Mouse (Mus musculus) 416B (cell line): ENCODE measurements around the gene Olfr378.

Source experiments
- DNase-seq: peaks from one replicate; pipeline ENCODE4 v3.0.0; 2011; ENCODE audit warnings: low read depth

The Olfr378 gene

DNA sequence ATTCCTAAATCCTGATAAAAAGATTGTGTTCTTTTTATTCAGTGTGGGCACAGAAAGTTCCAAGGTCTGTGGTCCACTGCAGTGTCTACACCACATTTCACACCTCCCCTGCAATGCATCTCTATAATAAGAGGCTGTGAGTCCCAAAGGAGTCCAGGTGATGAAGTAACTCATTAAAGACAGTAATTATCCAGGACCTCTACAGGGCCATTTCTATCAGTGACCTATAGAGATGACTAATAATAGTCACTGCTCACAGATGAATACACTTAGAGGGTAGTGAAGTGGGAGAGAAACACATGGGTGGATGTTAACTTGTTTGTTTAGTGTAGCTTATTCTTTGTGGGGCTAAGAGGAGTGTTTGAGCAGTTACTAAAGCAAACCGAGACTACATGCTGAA is at the start of gene Olfr378:
Gene Olfr378, minus strand, starts transcription at position 101 of the 400 bp plus-strand sequence.
- DNase-seq, result no peak

DNA sequence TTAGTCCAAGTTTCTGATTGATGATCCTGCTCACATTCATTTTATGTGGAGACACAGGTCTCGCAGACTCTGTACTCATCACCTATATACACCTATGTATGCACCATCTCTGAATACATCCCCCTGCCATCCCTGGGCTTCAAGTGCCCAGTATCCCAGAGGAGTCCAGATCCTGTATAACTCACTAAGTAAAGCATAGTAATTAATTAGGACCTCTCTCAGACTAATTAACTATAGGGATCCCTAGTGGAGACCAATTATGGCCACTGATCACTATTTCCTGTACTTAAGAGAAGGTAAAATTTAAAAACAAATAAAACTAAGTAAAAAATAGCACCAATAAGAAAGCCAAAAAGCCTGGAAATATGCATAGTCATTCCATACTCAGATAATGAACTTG is 29.1 kb upstream of the Olfr378 start, which contains the start of gene Olfr380:
Gene Olfr380, minus strand, starts transcription at position 101 of the 400 bp plus-strand sequence.
- DNase-seq, result no peak

DNA sequence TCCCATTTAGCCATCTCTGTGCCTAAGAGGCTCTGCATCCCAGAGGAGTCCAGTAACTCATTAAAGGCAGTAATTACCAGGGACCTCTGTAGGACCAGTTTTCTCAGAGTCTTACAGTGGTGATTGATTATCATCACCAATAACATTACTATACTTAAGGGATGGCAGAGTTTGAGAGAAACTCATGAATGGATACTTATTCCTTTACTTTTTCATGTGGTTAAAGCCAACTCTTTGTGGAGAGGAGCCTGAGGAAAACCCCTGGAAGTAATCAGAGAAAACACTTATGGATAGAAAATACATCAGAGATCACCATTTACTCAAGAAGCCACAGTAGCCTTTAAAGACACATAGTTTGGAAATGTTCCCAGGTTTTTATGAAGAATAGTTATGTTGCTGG is 28.8 kb downstream of the Olfr378 start, which contains the start of gene Olfr1:
Gene Olfr1, minus strand, starts transcription at position 101 of the 400 bp plus-strand sequence.
- no peak for DNase-seq

DNA sequence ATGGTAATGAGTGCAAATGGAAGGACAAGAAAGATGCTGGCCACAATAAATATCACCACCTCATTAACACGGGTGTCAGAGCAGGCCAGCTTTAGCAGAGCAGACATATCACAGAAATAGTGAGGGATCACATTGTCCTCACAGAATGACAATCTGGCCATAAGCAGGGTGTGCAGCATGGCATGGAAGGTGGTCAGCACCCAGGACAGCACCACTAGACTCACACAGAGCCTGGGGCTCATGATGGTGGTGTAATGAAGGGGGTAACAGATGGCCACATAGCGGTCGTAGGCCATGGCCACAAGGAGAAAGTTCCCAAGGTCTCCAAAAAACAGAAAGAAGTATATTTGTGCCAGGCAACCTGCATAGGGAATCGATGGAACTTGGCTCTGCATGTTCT is 32.9 kb downstream of the Olfr378 start:
- DNase-seq, result peak; percentile 4
